Mouse (Mus musculus): Measurements from ENCODE around the gene Rpl37a. TPM values are rescaled to one million over a fixed set of nuclear protein-coding genes. Genes with fewer than 3 reads are reported as not detected.
A peak's percentile ranks its signal among the peaks of the same experiment; 100 is the strongest.

Rpl37a gene
- 2,028 and 2,237 TPM in 2 replicates for polyA plus RNA-seq (2015; fragmentation: Nextera tagmentation; extraction: Ambion mirVana)

DNA sequence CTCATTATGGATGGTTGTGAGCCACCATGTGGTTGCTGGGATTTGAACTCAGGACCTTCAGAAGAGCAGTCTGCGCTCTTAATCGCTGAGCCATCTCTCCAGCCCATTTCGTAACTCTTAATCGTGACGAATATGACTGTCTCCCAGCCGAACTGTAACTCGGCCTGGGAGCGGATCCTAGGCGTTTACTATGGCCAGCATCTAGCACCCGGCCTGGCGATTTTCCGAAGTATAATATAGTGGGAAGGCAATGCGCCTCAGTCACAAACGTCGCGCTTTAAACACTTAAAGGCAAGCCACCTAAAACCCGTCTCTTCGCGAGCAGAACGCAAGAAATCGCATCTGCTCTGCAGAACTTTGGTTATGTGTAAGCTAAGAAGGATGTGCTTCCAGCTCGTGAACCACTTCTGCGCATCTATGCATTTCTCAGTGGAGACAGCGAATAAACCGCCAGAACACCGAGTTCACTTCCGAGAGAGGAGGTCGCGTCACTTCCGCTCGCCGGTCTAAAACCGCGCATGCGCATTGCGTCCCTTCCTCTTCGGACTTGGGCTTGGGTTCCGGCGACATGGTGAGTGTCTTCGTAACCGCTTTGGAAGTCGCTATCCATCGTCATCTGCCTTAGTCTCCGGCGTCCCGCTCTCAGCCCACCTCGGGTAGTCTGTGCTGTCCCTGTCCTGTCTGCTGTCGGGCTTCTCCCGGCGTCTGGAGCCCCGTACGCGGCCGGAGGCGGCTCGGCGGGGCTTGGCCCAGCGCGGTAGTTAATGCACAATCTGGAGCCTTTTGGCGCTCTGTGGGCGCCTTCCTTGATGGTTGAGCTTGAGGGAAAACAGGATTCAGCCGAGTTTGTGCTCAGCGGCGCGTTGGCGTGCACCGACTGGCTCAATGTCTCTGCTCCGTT is at the start of gene Rpl37a:
TSS of gene Rpl37a (plus strand) at position 538 of the 901 bp plus-strand sequence.
- no peaks in the 10 kb centered on the region for H3K4me1 ChIP-seq (ENCODE audit: insufficient read depth, low read depth, low read length)
- H3K27ac ChIP-seq (ENCODE audit: low read length) = peak within 1 kb of the TSS; percentile 91
- H3K36me3 ChIP-seq (ENCODE audit: insufficient read depth, low read length) = peaks cover 5% of the 10 kb centered on the region; the same call in 1 of the 2 replicates
- H3K9me3 ChIP-seq (ENCODE audit: low read length) = no peaks in the 10 kb centered on the region
- ATAC-seq = peak; percentile 94
- peak; percentile 98 for DNase-seq (ENCODE audit: low spot score)
- H3K4me3 ChIP-seq (ENCODE audit: low read depth, low read length) = peak within 1 kb of the TSS; percentile 74
- no peaks in the 10 kb centered on the region for H3K27me3 ChIP-seq (replicated peaks; ENCODE audit: insufficient read depth, low read length)
- peak within 1 kb of the TSS; percentile 61 for H3K4me2 ChIP-seq (replicated peaks; ENCODE audit: low read depth, low read length)
- H3K9ac ChIP-seq (replicated peaks; ENCODE audit: low read depth) = peak within 1 kb of the TSS; percentile 86
- no peak for TF ChIP-seq CTCF (IDR thresholded peaks at IDR 0.05)
- no peak for TF ChIP-seq EP300 (IDR thresholded peaks at IDR 0.05)
- 4% methylated on average over 68 of the region's 68 CpGs for WGBS

DNA sequence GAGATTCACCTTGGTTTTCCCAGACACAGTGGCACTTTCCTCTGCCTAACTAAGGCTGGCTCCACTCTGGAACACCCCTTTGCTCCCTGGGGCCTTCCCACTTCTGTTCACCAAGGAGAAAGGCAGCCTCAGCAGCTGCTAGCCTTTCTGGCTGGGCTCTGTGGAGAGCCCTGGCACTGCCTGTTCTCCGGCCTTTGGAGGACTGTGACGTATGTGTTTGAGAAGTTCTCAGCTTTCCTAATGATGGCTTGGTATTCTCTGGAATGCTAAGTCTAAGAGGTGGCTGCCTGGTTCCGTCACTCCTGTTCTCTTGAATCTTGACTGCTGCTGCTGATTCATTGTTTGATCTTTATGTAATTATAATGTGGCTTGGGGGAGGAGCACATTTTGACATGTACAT is 38.0 kb upstream of the Rpl37a start:
- Histone ChIP-seq H3K27me3 (replicated peaks; ENCODE audit: insufficient read depth, low read length) (no peaks in the 10 kb centered on the region), H3K4me2 (replicated peaks; ENCODE audit: low read depth, low read length) (no peak overlapping the region), H3K36me3 (ENCODE audit: insufficient read depth, low read length) (no peaks in the 10 kb centered on the region), H3K9ac (replicated peaks; ENCODE audit: low read depth) (no peak overlapping the region), H3K4me3 (ENCODE audit: low read depth, low read length) (no peak overlapping the region), H3K27ac (ENCODE audit: low read length) (peak overlapping the region; percentile 47; the same call in 1 of the 2 replicates), H3K4me1 (ENCODE audit: insufficient read depth, low read depth, low read length) (peaks cover 4% of the 10 kb centered on the region; the same call in 1 of the 2 replicates), H3K9me3 (ENCODE audit: low read length) (no peaks in the 10 kb centered on the region)
- WGBS = 28% methylated on average over 3 of the region's 3 CpGs
- TF ChIP-seq CTCF (IDR thresholded peaks at IDR 0.05) (no peak), EP300 (IDR thresholded peaks at IDR 0.05) (peak; percentile 83)
- ATAC-seq = peak; percentile 99
- DNase-seq (ENCODE audit: low spot score) = peak; percentile 93

DNA sequence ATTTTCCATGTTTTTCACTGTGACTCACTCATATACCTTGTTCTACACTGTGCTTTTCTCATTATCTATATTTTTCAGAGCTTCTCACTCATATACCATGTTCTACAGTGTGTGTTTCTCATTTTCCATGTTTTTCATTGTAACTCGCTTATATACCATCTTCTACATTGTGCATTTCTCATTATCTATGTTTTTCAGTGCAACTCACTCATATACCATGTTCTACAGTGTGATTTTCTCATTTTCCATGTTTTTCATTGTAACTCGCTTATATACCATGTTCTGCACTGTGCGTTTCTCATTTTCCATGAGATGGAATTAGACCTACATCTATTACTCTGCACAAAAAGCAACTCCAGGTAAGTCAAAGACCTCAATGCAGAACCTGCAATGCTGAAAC is 14.8 kb upstream of the Rpl37a start:
- ATAC-seq (no peak), DNase-seq (ENCODE audit: low spot score) (no peak)
- no peak overlapping the region for H3K4me2 ChIP-seq (replicated peaks; ENCODE audit: low read depth, low read length)
- H3K9me3 ChIP-seq (ENCODE audit: low read length) = no peaks in the 10 kb centered on the region
- H3K36me3 ChIP-seq (ENCODE audit: insufficient read depth, low read length) = no peaks in the 10 kb centered on the region
- no peak overlapping the region for H3K9ac ChIP-seq (replicated peaks; ENCODE audit: low read depth)
- H3K27me3 ChIP-seq (replicated peaks; ENCODE audit: insufficient read depth, low read length) = no peaks in the 10 kb centered on the region
- 50% methylated on average over 3 of the region's 3 CpGs for WGBS
- no peak overlapping the region for H3K27ac ChIP-seq (ENCODE audit: low read length)
- no peak for TF ChIP-seq CTCF (IDR thresholded peaks at IDR 0.05)
- TF ChIP-seq EP300 (IDR thresholded peaks at IDR 0.05) = no peak
- no peak overlapping the region for H3K4me3 ChIP-seq (ENCODE audit: low read depth, low read length)
- no peaks in the 10 kb centered on the region for H3K4me1 ChIP-seq (ENCODE audit: insufficient read depth, low read depth, low read length)

DNA sequence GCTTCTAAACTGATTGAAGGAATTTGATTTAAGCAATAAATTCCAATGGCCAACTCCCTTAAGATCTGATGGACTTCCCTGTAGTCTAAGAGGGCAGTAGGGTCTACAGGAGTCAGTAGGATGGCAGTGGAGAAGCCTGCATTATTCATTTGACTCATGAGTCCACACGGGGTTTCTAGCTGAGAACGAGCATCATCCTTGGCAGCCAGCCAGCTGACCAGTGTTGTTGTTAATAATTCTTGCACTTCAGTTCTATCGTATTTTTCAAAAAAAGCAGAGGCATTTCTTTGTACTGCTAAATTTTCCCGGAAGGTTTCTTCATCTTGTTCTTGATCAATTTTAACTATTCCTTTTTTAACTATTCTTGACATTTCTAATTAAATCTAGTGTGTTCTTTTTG is 12.4 kb upstream of the Rpl37a start:
- Histone ChIP-seq H3K4me3 (ENCODE audit: low read depth, low read length) (no peak overlapping the region), H3K27me3 (replicated peaks; ENCODE audit: insufficient read depth, low read length) (no peaks in the 10 kb centered on the region), H3K9ac (replicated peaks; ENCODE audit: low read depth) (no peak overlapping the region), H3K4me1 (ENCODE audit: insufficient read depth, low read depth, low read length) (no peaks in the 10 kb centered on the region), H3K9me3 (ENCODE audit: low read length) (no peaks in the 10 kb centered on the region), H3K36me3 (ENCODE audit: insufficient read depth, low read length) (no peaks in the 10 kb centered on the region), H3K27ac (ENCODE audit: low read length) (no peak overlapping the region), H3K4me2 (replicated peaks; ENCODE audit: low read depth, low read length) (no peak overlapping the region)
- 24% methylated on average over 4 of the region's 4 CpGs for WGBS
- DNase-seq (ENCODE audit: low spot score) = no peak
- no peak for ATAC-seq
- TF ChIP-seq CTCF (IDR thresholded peaks at IDR 0.05) (no peak), EP300 (IDR thresholded peaks at IDR 0.05) (no peak)

DNA sequence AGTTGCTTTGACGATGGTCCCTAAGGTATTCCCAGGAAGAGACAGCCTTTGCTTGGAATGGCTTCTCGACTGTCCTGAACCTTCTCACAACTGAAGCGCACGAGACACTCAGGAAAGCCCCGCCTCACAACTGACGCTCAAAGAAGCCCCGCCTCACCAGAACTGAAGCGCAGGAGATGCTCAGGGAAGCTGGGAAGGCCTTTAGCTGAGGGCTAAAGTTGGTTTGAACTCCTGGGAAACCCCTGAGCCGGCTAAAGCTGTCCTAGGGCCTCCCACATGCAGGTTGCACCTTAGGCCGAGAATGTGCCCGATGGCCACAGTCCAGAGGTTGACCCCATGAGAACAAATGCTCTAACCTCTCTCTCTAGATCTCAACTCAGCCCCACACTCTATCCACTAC is 10.6 kb upstream of the Rpl37a start, which contains the start of gene Ankar:
TSS of gene Ankar (minus strand) at position 101 of the 400 bp plus-strand sequence.
- H3K9me3 ChIP-seq (ENCODE audit: low read length) = no peaks in the 10 kb centered on the region
- no peak within 1 kb of the TSS for H3K9ac ChIP-seq (replicated peaks; ENCODE audit: low read depth)
- DNase-seq (ENCODE audit: low spot score) (no peak), ATAC-seq (no peak)
- H3K36me3 ChIP-seq (ENCODE audit: insufficient read depth, low read length) = no peaks in the 10 kb centered on the region
- TF ChIP-seq EP300 (IDR thresholded peaks at IDR 0.05) (no peak), CTCF (IDR thresholded peaks at IDR 0.05) (no peak)
- no peaks in the 10 kb centered on the region for H3K4me1 ChIP-seq (ENCODE audit: insufficient read depth, low read depth, low read length)
- H3K4me2 ChIP-seq (replicated peaks; ENCODE audit: low read depth, low read length) = no peak within 1 kb of the TSS
- 77% methylated on average over 11 of the region's 11 CpGs for WGBS
- H3K4me3 ChIP-seq (ENCODE audit: low read depth, low read length) = no peak within 1 kb of the TSS
- H3K27ac ChIP-seq (ENCODE audit: low read length) = no peak within 1 kb of the TSS
- H3K27me3 ChIP-seq (replicated peaks; ENCODE audit: insufficient read depth, low read length) = no peaks in the 10 kb centered on the region

DNA sequence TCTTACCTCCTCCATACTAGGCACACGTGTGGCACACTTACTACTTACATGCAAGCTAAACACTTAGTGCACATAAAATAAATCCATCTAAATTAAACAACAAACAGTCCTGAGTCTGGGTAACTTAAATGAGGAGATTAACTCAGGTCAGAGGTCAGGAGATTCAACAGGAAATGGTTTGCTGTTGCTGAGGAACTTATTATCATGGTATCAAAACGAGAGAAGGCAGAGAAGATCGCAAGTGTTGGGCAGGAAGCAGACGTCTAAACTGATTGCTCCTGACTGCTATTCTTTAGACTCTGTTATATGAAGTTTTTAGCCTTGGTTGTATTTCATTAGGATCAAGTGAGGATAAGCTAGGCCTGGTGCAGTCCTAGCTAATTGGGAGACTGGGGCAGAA is 3.6 kb upstream of the Rpl37a start:
- H3K4me2 ChIP-seq (replicated peaks; ENCODE audit: low read depth, low read length) = no peak overlapping the region
- no peak overlapping the region for H3K27ac ChIP-seq (ENCODE audit: low read length)
- H3K9me3 ChIP-seq (ENCODE audit: low read length) = no peaks in the 10 kb centered on the region
- TF ChIP-seq CTCF (IDR thresholded peaks at IDR 0.05) = no peak
- no peak for TF ChIP-seq EP300 (IDR thresholded peaks at IDR 0.05)
- DNase-seq (ENCODE audit: low spot score) (no peak), ATAC-seq (no peak)
- H3K27me3 ChIP-seq (replicated peaks; ENCODE audit: insufficient read depth, low read length) = no peaks in the 10 kb centered on the region
- whole genome bisulfite sequencing = 39% methylated on average over 4 of the region's 4 CpGs
- H3K9ac ChIP-seq (replicated peaks; ENCODE audit: low read depth) = no peak overlapping the region
- H3K4me3 ChIP-seq (ENCODE audit: low read depth, low read length) = no peak overlapping the region
- no peaks in the 10 kb centered on the region for H3K36me3 ChIP-seq (ENCODE audit: insufficient read depth, low read length)
- H3K4me1 ChIP-seq (ENCODE audit: insufficient read depth, low read depth, low read length) = no peaks in the 10 kb centered on the region

All from lung, postnatal 0 days (tissue).